Mouse (Mus musculus) left cerebral cortex, adult 8-10 months (tissue): ENCODE data around the gene Carhsp1. TPM values are rescaled to one million over a fixed set of nuclear protein-coding genes. Genes with fewer than 3 reads are reported as not detected.

Experiments
- DNase-seq, 2 experiments: peaks; one replicate each; pipeline ENCODE4 v3.0.0; 2022; ENCODE audit warnings: low spot score in 2 of 2
- total RNA-seq, 4 experiments: library from RNA; stranded (reverse); gene quantifications; 2 replicates each; pipeline ENCODE4 v1.2.4; 2022

The Carhsp1 gene
- total RNA-seq, 4 experiments from 2014 or later, result 29.8 to 33.0 (median 31.3) TPM

- DNase-seq, result no peak
Observed at GRCm38 (mm10) chr16:8675559-8675958, 3.6 kb upstream of the Carhsp1 start.

- DNase-seq, result no peak
Observed at GRCm38 (mm10) chr16:8674165-8674564, 2.2 kb upstream of the Carhsp1 start.

- no peak for DNase-seq
Observed at GRCm38 (mm10) chr16:8673343-8673742, 1.4 kb upstream of the Carhsp1 start.

GRCm38 (mm10) chr16:8672811-8673210 lies 856 bp upstream of the Carhsp1 start:
- DNase-seq, result no peak

- DNase-seq, result no peak
Observed at GRCm38 (mm10) chr16:8672350-8672687, 364 bp upstream of the Carhsp1 start.

- DNase-seq, result no peak
Observed at GRCm38 (mm10) chr16:8670041-8671035, 1.6 kb downstream of the Carhsp1 start.

- DNase-seq, result no peak
Observed at GRCm38 (mm10) chr16:8669432-8669831, 2.5 kb downstream of the Carhsp1 start.

- DNase-seq, result no peak
Observed at GRCm38 (mm10) chr16:8668386-8668785, 3.6 kb downstream of the Carhsp1 start.

- no peak for DNase-seq
Observed at GRCm38 (mm10) chr16:8667814-8668213, 4.1 kb downstream of the Carhsp1 start.

- no peak for DNase-seq
Observed at GRCm38 (mm10) chr16:8667261-8667660, 4.7 kb downstream of the Carhsp1 start.

GRCm38 (mm10) chr16:8666452-8666851 lies 5.5 kb downstream of the Carhsp1 start:
- DNase-seq, result no peak

- DNase-seq, result no peak
Observed at GRCm38 (mm10) chr16:8665367-8665766, 6.6 kb downstream of the Carhsp1 start.

- no peak for DNase-seq
Observed at GRCm38 (mm10) chr16:8663606-8664539, 8.1 kb downstream of the Carhsp1 start.

- DNase-seq, result no peak
Observed at GRCm38 (mm10) chr16:8663022-8663421, 8.9 kb downstream of the Carhsp1 start.

- DNase-seq, result no peak
Observed at GRCm38 (mm10) chr16:8658764-8659163, 13.2 kb downstream of the Carhsp1 start.

GRCm38 (mm10) chr16:8658349-8658748 lies 13.6 kb downstream of the Carhsp1 start:
- DNase-seq, result no peak

GRCm38 (mm10) chr16:8656256-8656655 lies 15.7 kb downstream of the Carhsp1 start:
- DNase-seq, result no peak

- DNase-seq, result no peak
Observed at GRCm38 (mm10) chr16:8655599-8655998, 16.4 kb downstream of the Carhsp1 start.

GRCm38 (mm10) chr16:8655108-8655507 lies 16.8 kb downstream of the Carhsp1 start:
- no peak for DNase-seq

GRCm38 (mm10) chr16:8650007-8650406 lies 21.9 kb downstream of the Carhsp1 start:
- no peak for DNase-seq

GRCm38 (mm10) chr16:8645546-8645945 lies 26.4 kb downstream of the Carhsp1 start:
- DNase-seq, result no peak

GRCm38 (mm10) chr16:8643855-8644254 lies 28.1 kb downstream of the Carhsp1 start:
- no peak for DNase-seq
